Mouse (Mus musculus): Measurements from ENCODE around the gene Mark2. TPM values are rescaled to one million over a fixed set of nuclear protein-coding genes. Genes with fewer than 3 reads are reported as not detected.

Mark2 gene
- total RNA-seq (2023): 267 TPM

GRCm38 (mm10) chr19:7341512-7342397 is at the start of gene Mark2:
Gene Mark2, minus strand, starts transcription at chr19:7341860.

GRCm38 (mm10) chr19:7382903-7383865 is 41.5 kb upstream of the Mark2 start, which contains the start of gene Spindoc:
Gene Spindoc, minus strand, starts transcription at chr19:7382994.

GRCm38 (mm10) chr19:7267091-7267741 is 74.4 kb downstream of the Mark2 start, which contains the start of gene Rcor2:
Gene Rcor2, plus strand, starts transcription at chr19:7267325.

GRCm38 (mm10) chr19:7240782-7241690 is 100.6 kb downstream of the Mark2 start, which contains the start of gene Naa40:
Gene Naa40, minus strand, starts transcription at chr19:7241183.

Other genes with a start within 250 kb of the Mark2 start
- not detected for gene Flrt1, start 236.1 kb downstream of the Mark2 start, total RNA-seq (2023)
- 98.1 TPM for gene Otub1, start 135.5 kb downstream of the Mark2 start, total RNA-seq (2023)
- gene Cox8a, start 124.2 kb downstream of the Mark2 start, total RNA-seq (2023): 242 TPM
- 37.2 TPM for gene Naa40, start 100.7 kb downstream of the Mark2 start, total RNA-seq (2023)
- 0.89 TPM for gene Rcor2, start 74.5 kb downstream of the Mark2 start, total RNA-seq (2023)
- gene Spindoc, start 41.1 kb upstream of the Mark2 start, total RNA-seq (2023): 34.2 TPM
- 5.4 TPM for gene 2700081O15Rik, start 75.8 kb upstream of the Mark2 start, total RNA-seq (2023)
- gene Rtn3, start 141.4 kb upstream of the Mark2 start, total RNA-seq (2023): 49.6 TPM
- 49.9 TPM for gene Atl3, start 152.2 kb upstream of the Mark2 start, total RNA-seq (2023)
- gene Pla2g16, start 215.6 kb upstream of the Mark2 start, total RNA-seq (2023): 20.4 TPM

Data from CD8-positive naive resting alpha-beta T cell, adult 57 days (primary cell).